Mouse (Mus musculus): Measurements from ENCODE around the gene Smad1. TPM values are rescaled to one million over a fixed set of nuclear protein-coding genes. Genes with fewer than 3 reads are reported as not detected.
"Not testable (repeated sequence)": the region's sequence is repeated elsewhere in the genome, so short reads cannot be mapped to it uniquely, and the experiment has no call there.

Smad1 gene
- polyA plus RNA-seq (2016; fragmentation: Nextera tagmentation; extraction: Ambion mirVana): 64.3 and 70.6 TPM in 2 replicates

- peak within 1 kb of the TSS; percentile 92 for H3K9ac ChIP-seq (replicated peaks)
- H3K4me3 ChIP-seq: peak within 1 kb of the TSS; percentile 80
- H3K4me2 ChIP-seq (replicated peaks): peak within 1 kb of the TSS; percentile 60
- WGBS: under 1% methylated on average over 72 of the region's 80 CpGs
- peaks cover 28% of the 10 kb centered on the region for H3K4me1 ChIP-seq
- peak within 1 kb of the TSS; percentile 95 for H3K27ac ChIP-seq (replicated peaks)
- peak; percentile 92 for ATAC-seq (ENCODE audit: low FRiP score, low read depth)
- no peaks in the 10 kb centered on the region for H3K9me3 ChIP-seq
- no peaks in the 10 kb centered on the region for H3K36me3 ChIP-seq
- H3K27me3 ChIP-seq: no peaks in the 10 kb centered on the region
These were observed at the start of gene Smad1 for GRCm38 (mm10) chr8:79398994-79399650. Smad1 (minus strand) TSS chr8:79399518.

DNA sequence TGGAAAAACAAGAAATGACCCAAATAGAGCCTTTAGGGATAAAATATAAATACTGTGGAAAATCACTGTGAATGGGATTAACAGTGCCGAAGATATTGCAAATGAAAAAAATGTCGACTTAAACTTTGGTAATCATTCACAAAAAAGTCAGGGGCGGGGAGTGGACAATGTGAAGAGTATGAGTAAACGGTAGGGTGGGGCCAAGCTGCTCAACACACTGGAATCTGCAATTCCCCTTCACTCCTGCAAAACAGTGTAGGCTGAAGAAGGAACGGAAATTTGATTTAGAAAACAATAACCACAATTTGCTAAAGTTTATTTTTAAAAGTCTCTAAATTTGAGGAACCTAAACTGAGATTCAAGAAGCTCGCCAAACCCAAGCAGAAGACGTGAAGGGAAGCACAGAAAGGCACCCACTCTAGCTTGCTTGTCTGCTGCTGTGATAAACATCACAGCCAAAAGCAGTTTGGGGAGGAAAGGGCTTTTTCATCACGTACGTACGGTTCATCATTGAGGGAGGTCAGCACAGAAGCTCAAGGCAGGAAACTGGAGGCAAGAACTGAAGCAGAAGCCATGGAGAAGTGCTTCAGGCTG is 48.0 kb upstream of the Smad1 start:
- ATAC-seq (ENCODE audit: low FRiP score, low read depth): no peak
- Histone ChIP-seq H3K9ac (replicated peaks) (no peak overlapping the region), H3K27ac (replicated peaks) (no peak overlapping the region), H3K4me3 (no peak overlapping the region), H3K4me2 (replicated peaks) (no peak overlapping the region), H3K36me3 (no peaks in the 10 kb centered on the region), H3K9me3 (no peaks in the 10 kb centered on the region), H3K27me3 (no peaks in the 10 kb centered on the region), H3K4me1 (no peaks in the 10 kb centered on the region)
- 87% methylated on average over 10 of the region's 10 CpGs for WGBS

DNA sequence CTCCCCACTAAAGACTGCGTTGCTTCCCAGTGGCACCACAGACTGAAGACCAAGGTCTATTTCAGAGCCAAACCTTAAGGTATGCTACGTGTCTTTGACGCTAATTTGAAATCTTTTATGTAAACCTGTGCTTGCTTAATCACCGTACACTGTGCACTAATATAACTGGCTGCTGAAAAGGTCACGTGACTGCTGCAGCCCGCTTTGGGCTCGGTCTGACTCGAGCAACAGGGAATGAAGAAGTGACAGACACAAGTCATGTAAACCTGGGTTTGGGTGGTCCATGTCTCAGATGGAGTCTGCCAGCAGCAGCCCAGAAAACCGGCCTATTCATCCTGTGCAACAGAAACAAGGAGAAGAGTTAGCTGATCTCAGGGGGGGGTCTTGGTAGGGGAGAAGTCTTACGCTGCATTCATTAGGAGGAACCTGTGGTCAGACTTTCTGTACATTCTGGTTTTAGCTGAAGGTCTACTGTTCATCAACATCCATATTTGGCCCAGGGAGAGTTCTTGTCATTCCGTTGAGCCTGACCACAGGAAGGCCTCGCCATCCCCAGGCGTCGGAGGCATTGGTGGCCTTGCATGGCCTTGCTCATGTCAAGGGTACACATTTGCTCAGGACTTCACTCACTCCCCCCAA is 44.3 kb upstream of the Smad1 start:
- Histone ChIP-seq H3K9me3 (no peaks in the 10 kb centered on the region), H3K4me2 (replicated peaks) (no peak overlapping the region)

GRCm38 (mm10) chr8:79433953-79434500 is 34.7 kb upstream of the Smad1 start:
- H3K36me3 ChIP-seq: no peaks in the 10 kb centered on the region
- H3K27me3 ChIP-seq: no peaks in the 10 kb centered on the region
- 66% methylated on average over 4 of the region's 4 CpGs for WGBS
- H3K4me1 ChIP-seq: 0 out of 2 replicates have a peak, but pooled peaks cover 3% of the 10 kb centered on the region
- no peak overlapping the region for H3K27ac ChIP-seq (replicated peaks)
- H3K4me2 ChIP-seq (replicated peaks): no peak overlapping the region
- H3K4me3 ChIP-seq: no peak overlapping the region
- ATAC-seq (ENCODE audit: low FRiP score, low read depth): no peak; the same call in 1 of the 2 replicates
- H3K9me3 ChIP-seq: no peaks in the 10 kb centered on the region
- no peak overlapping the region for H3K9ac ChIP-seq (replicated peaks)

More for the DNA sequence above, 44.3 kb upstream of the Smad1 start:
- H3K9ac ChIP-seq (replicated peaks): no peak overlapping the region
- WGBS: 84% methylated on average over 14 of the region's 14 CpGs
- no peaks in the 10 kb centered on the region for H3K27me3 ChIP-seq
- no peak overlapping the region for H3K4me3 ChIP-seq
- H3K27ac ChIP-seq (replicated peaks): no peak overlapping the region
- H3K4me1 ChIP-seq: no peaks in the 10 kb centered on the region
- H3K36me3 ChIP-seq: no peaks in the 10 kb centered on the region
- ATAC-seq (ENCODE audit: low FRiP score, low read depth): no peak

- no peak for ATAC-seq (ENCODE audit: low FRiP score, low read depth)
- Histone ChIP-seq H3K36me3 (no peaks in the 10 kb centered on the region), H3K27me3 (no peaks in the 10 kb centered on the region), H3K4me3 (no peak overlapping the region), H3K9me3 (no peaks in the 10 kb centered on the region), H3K9ac (replicated peaks) (no peak overlapping the region), H3K27ac (replicated peaks) (no peak overlapping the region), H3K4me1 (no peaks in the 10 kb centered on the region), H3K4me2 (replicated peaks) (no peak overlapping the region)
- WGBS: 87% methylated on average over 5 of the region's 5 CpGs
These were observed 15.6 kb upstream of the Smad1 start for GRCm38 (mm10) chr8:79414907-79415306.

GRCm38 (mm10) chr8:79410501-79410900 is 11.2 kb upstream of the Smad1 start:
- Histone ChIP-seq H3K4me2 (replicated peaks) (no peak overlapping the region), H3K27me3 (no peaks in the 10 kb centered on the region), H3K27ac (replicated peaks) (no peak overlapping the region), H3K4me3 (no peak overlapping the region), H3K36me3 (no peaks in the 10 kb centered on the region), H3K9ac (replicated peaks) (no peak overlapping the region), H3K4me1 (no peaks in the 10 kb centered on the region), H3K9me3 (no peaks in the 10 kb centered on the region)
- no peak for ATAC-seq (ENCODE audit: low FRiP score, low read depth)
- 78% methylated on average over 1 of the region's 1 CpGs for WGBS

- 79% methylated on average over 1 of the region's 1 CpGs for WGBS
- H3K27me3 ChIP-seq; H3K4me3 ChIP-seq; H3K9ac ChIP-seq (replicated peaks); H3K27ac ChIP-seq (replicated peaks); ATAC-seq (ENCODE audit: low FRiP score, low read depth); H3K4me2 ChIP-seq (replicated peaks); H3K9me3 ChIP-seq; H3K36me3 ChIP-seq; H3K4me1 ChIP-seq: not testable (repeated sequence)
These were observed 8.0 kb upstream of the Smad1 start for GRCm38 (mm10) chr8:79407356-79407755.

DNA sequence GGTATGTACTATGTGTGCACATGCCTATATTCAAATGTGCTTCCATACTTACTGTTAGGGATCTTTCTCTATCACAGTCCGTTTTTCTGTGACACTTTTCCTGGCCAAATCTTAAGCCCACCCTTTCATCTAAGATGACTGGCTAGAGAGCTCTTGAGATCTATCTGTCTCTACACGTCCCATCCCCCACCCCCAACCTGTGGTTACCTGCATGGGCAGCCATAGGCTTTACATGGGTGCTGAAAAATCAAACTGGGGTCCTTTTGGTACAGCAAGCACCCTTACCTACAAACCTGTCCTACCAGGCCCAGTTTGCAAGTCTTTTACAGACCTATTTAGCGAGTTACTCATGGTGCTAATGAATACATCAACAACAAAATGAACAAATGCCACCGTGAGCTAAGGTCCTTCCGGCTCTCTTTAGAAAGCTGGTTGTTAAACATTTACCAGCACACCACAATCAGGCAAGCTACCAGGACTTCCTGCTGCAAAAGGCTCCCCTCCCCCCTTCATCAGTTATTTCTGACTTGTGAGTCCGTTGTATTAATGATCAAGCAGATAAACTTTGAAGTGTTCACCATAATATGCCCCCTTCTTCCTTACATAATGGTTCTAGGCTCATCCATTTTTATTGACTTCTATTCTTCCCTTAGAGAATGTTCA is 5.7 kb upstream of the Smad1 start:
- ATAC-seq (ENCODE audit: low FRiP score, low read depth): no peak
- 82% methylated on average over 6 of the region's 6 CpGs for WGBS
- no peaks in the 10 kb centered on the region for H3K4me1 ChIP-seq
- no peak overlapping the region for H3K9ac ChIP-seq (replicated peaks)
- no peak overlapping the region for H3K27ac ChIP-seq (replicated peaks)
- no peaks in the 10 kb centered on the region for H3K9me3 ChIP-seq
- H3K27me3 ChIP-seq: no peaks in the 10 kb centered on the region
- no peak overlapping the region for H3K4me2 ChIP-seq (replicated peaks)
- H3K36me3 ChIP-seq: no peaks in the 10 kb centered on the region
- no peak overlapping the region for H3K4me3 ChIP-seq

- H3K9ac ChIP-seq (replicated peaks): no peak overlapping the region
- no peaks in the 10 kb centered on the region for H3K9me3 ChIP-seq
- ATAC-seq (ENCODE audit: low FRiP score, low read depth): no peak
- WGBS: 81% methylated on average over 2 of the region's 2 CpGs
- H3K36me3 ChIP-seq: no peaks in the 10 kb centered on the region
- no peak overlapping the region for H3K4me3 ChIP-seq
- H3K27ac ChIP-seq (replicated peaks): no peak overlapping the region
- no peaks in the 10 kb centered on the region for H3K27me3 ChIP-seq
- H3K4me1 ChIP-seq: peaks cover 19% of the 10 kb centered on the region
- no peak overlapping the region for H3K4me2 ChIP-seq (replicated peaks)
These were observed 1.4 kb upstream of the Smad1 start for GRCm38 (mm10) chr8:79400671-79401070.

- Histone ChIP-seq H3K36me3 (no peaks in the 10 kb centered on the region), H3K4me2 (replicated peaks) (peak overlapping the region; percentile 60), H3K4me3 (peak overlapping the region; percentile 80), H3K27me3 (no peaks in the 10 kb centered on the region), H3K4me1 (peaks cover 35% of the 10 kb centered on the region), H3K9me3 (no peaks in the 10 kb centered on the region), H3K9ac (replicated peaks) (peak overlapping the region; percentile 92), H3K27ac (replicated peaks) (peak overlapping the region; percentile 95)
- WGBS: under 1% methylated on average over 55 of the region's 68 CpGs
- ATAC-seq (ENCODE audit: low FRiP score, low read depth): peak; percentile 71
These were observed 902 bp downstream of the Smad1 start for GRCm38 (mm10) chr8:79398251-79398981.

DNA sequence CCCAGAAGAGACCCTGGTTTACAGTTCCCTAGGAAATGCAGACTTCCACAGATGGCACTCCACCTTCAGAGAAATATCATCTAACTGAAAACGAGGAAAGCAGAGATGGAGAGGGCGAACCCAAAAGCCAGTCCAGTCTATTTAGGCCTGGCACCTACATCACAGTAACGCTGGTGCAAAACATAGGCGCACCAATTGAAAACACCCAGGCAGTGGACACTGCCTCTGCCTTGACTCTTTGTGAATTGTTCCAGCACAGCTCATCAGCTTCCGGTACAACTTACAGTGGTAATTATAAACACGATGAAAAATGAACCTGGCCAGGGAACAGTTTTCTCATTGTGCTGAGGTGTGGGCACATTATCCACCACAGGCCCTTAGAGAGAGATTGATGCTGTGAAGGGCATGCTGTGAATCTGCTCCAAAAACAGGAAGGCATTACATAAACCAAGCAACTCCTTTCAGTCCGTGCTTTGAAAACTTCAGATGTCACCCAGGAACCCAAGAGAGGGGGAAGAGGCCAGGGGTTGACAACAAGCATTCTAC is 1.5 kb downstream of the Smad1 start:
- H3K9ac ChIP-seq (replicated peaks): peak overlapping the region; percentile 92
- peak overlapping the region; percentile 60 for H3K4me2 ChIP-seq (replicated peaks)
- no peaks in the 10 kb centered on the region for H3K27me3 ChIP-seq
- H3K9me3 ChIP-seq: no peaks in the 10 kb centered on the region
- 0 out of 2 replicates have a peak, but pooled peaks have one; percentile 1 for ATAC-seq (ENCODE audit: low FRiP score, low read depth)
- H3K4me3 ChIP-seq: peak overlapping the region; percentile 80
- peaks cover 37% of the 10 kb centered on the region for H3K4me1 ChIP-seq
- 21% methylated on average over 7 of the region's 7 CpGs for WGBS
- H3K27ac ChIP-seq (replicated peaks): peak overlapping the region; percentile 95
- no peaks in the 10 kb centered on the region for H3K36me3 ChIP-seq
